Mouse (Mus musculus) liver, embryonic 14.5 days (tissue): ENCODE data around the gene Tiam2.

Experiments used
- CTCF ChIP-seq: IDR thresholded peaks from 2 replicates; pipeline ENCODE4 v1.5.1; 2016; ENCODE audit warnings: antibody characterized with exemption, low read depth, control low read depth
- EP300 ChIP-seq: IDR thresholded peaks from 2 replicates; pipeline ENCODE4 v1.6.1; 2016; ENCODE audit warnings: antibody characterized with exemption, low read depth

DNA sequence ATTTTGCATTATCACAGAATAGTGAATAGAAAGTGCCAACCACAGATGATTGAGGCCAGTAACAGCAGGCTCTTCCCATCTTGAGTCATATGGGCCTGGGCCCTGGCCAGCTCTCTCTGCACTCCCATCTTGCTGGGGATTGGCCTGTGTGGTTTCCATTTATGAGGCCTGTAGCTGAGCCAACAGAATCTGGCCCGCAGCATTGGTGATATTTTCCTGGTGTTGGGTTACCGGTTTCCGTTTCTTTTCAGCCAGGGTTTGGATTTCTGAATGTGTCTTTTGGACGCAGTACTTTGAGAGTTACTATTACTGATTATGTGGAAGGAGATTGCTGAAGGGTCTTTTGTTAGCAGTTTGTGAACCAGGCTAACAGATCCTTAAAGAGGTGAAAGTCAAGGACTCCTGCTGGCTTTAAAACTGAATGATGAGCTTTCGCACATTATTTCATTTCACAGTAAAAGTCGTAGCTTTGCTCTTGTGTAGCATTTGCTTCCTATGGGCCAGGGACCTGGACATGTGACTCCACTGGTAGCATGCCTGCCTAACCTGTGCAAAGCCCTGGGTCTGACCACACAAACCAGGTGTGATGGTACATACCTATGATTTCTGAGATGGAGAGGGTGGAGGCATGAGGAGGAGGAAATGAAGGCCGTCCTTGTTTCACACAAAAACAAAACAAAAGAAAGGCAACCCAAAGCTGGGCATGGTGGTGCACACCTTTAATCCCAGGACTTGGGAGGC lies 5.5 kb downstream of the Tiam2 start:
- TF ChIP-seq CTCF (no peak), EP300 (no peak)
